Mouse (Mus musculus): Measurements from ENCODE around the gene Ist1.

- no peak for TF ChIP-seq POLR2A (IDR thresholded peaks at IDR 0.05; ENCODE audit: borderline replicate concordance, low read depth, low read length)
- no peak for TF ChIP-seq CTCF (IDR thresholded peaks at IDR 0.05; ENCODE audit: low read depth, low read length)
These were observed 51.8 kb downstream of the Ist1 start for GRCm38 (mm10) chr8:109641236-109641635.

All from bone marrow macrophage, adult 2 months (primary cell).